In genomic region chr3:38254896-38255295, GRCm38 (mm10) we compare ENCODE assay signal across 9 mouse cellular contexts.
DNase-seq lines count a peak whose midpoint lies in the region; ATAC-seq and TF ChIP-seq lines count a peak whose summit lies in the region.
"Had no signal": no experiment of that assay in that cellular context is flagged by ENCODE, and none has a peak within 500 bp of the region (broad histone marks: within the 10 kb centered on the region; RNA-seq: fewer than 3 reads in every experiment).

No protein-coding gene starts in this region.

- no peaks in the 10 kb centered on the region for H3K27me3 ChIP-seq in forebrain, postnatal 0 days (ENCODE audit: insufficient read depth, low read length)

- DNase-seq in urinary bladder, postnatal 14 days (ENCODE audit: low spot score): peak; percentile 62
- no peak for DNase-seq in urinary bladder, postnatal 10 days (ENCODE audit: low spot score)
- peak; percentile 76 for DNase-seq in forebrain, postnatal 0 days
- peak; percentile 77 to 84 for DNase-seq in heart, postnatal 36 days
- DNase-seq in layer of hippocampus, adult 9-10 months (ENCODE audit: low spot score): peak; percentile 57
- DNase-seq in lung, postnatal 36 days: peak; percentile 84
- DNase-seq in spleen, adult 12 weeks (ENCODE audit: low spot score): no peak
- no peak for DNase-seq in thymus, postnatal 36 days

- WGBS in forebrain, postnatal 0 days: 34% methylated on average over 2 of the region's 2 CpGs

- H3K36me3 ChIP-seq in forebrain, postnatal 0 days (ENCODE audit: insufficient read depth): no peaks in the 10 kb centered on the region

- H3K9ac ChIP-seq in forebrain, postnatal 0 days: no peak overlapping the region
- H3K9ac ChIP-seq: liver, embryonic 14.5 days had no signal

- H3K9me3 ChIP-seq in forebrain, postnatal 0 days (ENCODE audit: low read length): 0 out of 2 replicates have a peak, but pooled peaks cover 3% of the 10 kb centered on the region

- intact Hi-C loops in heart, postnatal 36 days (cut with DNase I): loop anchor here (2.0 to 5.0 kb wide), 3 partner anchors 26 to 228 kb away; no protein-coding TSS in a partner anchor

- H3K4me1 ChIP-seq in forebrain, postnatal 0 days (ENCODE audit: insufficient read depth): no peaks in the 10 kb centered on the region

- H3K4me2 ChIP-seq in forebrain, postnatal 0 days (ENCODE audit: low read depth): no peak overlapping the region

- no peak overlapping the region for H3K4me3 ChIP-seq in forebrain, postnatal 0 days (ENCODE audit: low read depth, low read length)

- H3K27ac ChIP-seq in forebrain, postnatal 0 days (ENCODE audit: low read depth, low read length): no peak overlapping the region
- H3K27ac ChIP-seq: liver, embryonic 14.5 days had no signal

- peak; percentile 69 for ATAC-seq in forebrain, postnatal 0 days

- TF ChIP-seq CTCF in forebrain, postnatal 0 days (IDR thresholded peaks at IDR 0.05; ENCODE audit: low read depth): no peak

Comparison
In these comparisons a context has a peak if more than half of its experiments do, and no peak if none do; other contexts are left out.
1. DNase-seq: peak in urinary bladder, postnatal 14 days (single experiment), forebrain, postnatal 0 days (single experiment), heart, postnatal 36 days (2 of 2), layer of hippocampus, adult 9-10 months (single experiment) and lung, postnatal 36 days (single experiment); none in urinary bladder, postnatal 10 days (single experiment), spleen, adult 12 weeks (single experiment) and thymus, postnatal 36 days (0 of 2).